Mouse (Mus musculus): Measurements from ENCODE around the gene Vamp8.

Gene Vamp8

DNA sequence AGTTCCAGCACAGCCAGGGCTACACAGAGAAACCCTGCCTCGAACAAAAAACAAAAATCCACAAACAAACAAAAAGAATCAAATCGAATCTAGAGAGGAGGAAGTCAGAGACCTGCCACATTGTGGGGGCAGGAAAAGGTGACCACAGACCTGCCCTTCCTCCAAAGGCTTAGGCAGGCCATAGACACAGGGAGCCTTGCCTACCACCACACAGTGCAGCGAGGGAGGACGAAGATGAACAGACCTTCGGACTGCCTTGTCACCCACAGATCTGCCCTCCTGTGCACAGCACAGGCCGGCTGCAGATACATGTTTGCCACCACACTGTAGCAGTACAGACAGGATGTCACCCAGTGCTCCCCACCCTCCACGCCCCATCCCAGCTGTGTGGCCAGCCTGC is 20.0 kb upstream of the Vamp8 start:
- in situ Hi-C loops (cut with MboI; ENCODE audit: low pct_unique_long_range_greater_than_20kb in 1 of 2, low sequenced_read_pairs in 2 of 2, unreplicated experiment in 1 of 2) = loop anchor here in 1 of 2 experiments (25.0 kb wide), 1 partner anchor 427 kb away; no protein-coding TSS in a partner anchor

DNA sequence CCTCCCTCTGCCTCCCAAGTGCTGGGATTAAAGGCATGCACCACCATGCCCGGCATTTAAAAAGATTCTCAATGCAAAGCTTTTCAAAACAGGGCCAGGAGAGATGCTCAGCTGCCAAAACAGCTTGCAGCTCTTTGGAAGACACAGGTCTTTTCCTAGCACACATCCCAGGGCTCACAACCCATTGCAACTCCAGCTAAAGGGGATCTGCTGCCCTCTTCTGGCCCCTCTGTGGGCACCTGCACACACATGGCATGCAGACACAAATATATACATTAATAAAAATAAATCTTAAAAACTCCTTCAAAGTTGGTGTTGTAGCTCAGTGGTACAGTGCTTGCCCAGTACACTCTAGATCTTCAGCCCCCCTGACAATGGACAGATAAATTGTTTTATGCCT is 19.5 kb upstream of the Vamp8 start:
- in situ Hi-C loops (cut with MboI; ENCODE audit: low pct_unique_long_range_greater_than_20kb in 1 of 2, low sequenced_read_pairs in 2 of 2, unreplicated experiment in 1 of 2) = loop anchor here in 1 of 2 experiments (25.0 kb wide), 1 partner anchor 427 kb away; no protein-coding TSS in a partner anchor

DNA sequence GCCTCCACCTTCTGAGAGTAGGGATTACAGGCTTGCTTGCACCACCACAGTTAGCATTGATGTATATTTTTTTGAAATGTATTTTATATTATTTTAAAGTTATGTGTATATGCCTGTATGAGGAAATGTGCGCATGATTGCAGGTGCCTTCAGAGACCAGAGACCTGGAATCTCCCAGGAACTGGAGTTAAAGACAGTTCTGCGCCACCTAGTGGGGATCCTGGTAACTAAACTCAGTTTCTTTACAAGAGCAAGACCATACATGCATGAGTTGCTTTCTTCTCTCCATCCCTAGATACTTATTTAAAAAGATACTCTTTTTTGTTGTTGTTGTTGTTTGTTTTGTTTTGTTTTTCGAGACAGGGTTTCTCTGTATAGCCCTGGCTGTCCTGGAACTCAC is 19.1 kb upstream of the Vamp8 start:
- in situ Hi-C loops (cut with MboI; ENCODE audit: low pct_unique_long_range_greater_than_20kb in 1 of 2, low sequenced_read_pairs in 2 of 2, unreplicated experiment in 1 of 2) = loop anchor here (5.0 to 25.0 kb wide), 2 partner anchors 127 to 428 kb away; no protein-coding TSS in a partner anchor

DNA sequence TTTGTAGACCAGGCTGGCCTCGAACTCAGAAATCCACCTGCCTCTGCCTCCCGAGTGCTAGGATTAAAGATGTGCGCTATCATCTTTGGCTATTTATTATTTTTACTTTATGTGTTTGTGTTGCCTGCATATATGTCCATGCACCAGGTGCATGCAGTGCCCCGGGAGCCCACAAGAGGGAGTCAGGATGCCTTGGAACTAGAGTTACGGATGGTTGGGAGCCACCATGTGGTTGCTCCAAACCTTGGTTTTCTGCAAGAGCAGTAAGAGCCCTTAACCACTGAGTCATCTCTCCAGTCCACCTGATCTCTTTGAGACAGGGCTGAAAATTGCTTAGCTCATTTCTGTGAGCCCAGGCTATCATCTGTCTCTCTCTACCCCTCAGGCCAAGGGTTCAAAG is 16.6 kb upstream of the Vamp8 start:
- in situ Hi-C loops (cut with MboI; ENCODE audit: low pct_unique_long_range_greater_than_20kb in 1 of 2, low sequenced_read_pairs in 2 of 2, unreplicated experiment in 1 of 2) = loop anchor here (5.0 to 25.0 kb wide), 2 partner anchors 125 to 430 kb away; no protein-coding TSS in a partner anchor

DNA sequence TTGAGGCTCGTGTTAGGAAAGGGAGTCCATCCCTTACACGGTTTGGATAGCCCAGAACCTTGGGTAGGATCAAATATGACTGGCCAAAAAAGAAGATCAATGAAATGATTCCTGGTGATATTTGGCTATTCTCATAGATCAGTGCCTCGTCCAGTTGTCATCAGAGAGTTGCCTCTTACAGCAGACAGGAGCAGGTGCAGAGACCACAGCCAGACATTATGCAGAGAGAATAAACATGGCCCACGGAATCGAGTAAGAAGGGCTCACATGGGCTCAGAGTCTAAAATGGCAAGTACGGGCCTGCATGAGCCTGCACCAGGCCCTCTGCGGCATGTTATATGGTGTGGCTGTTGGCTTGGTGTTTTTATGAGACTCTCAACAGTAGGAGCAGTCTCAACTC is 14.9 kb upstream of the Vamp8 start:
- in situ Hi-C loops (cut with MboI; ENCODE audit: low pct_unique_long_range_greater_than_20kb in 1 of 2, low sequenced_read_pairs in 2 of 2, unreplicated experiment in 1 of 2) = loop anchor here (5.0 to 25.0 kb wide), 2 partner anchors 123 to 432 kb away; no protein-coding TSS in a partner anchor

DNA sequence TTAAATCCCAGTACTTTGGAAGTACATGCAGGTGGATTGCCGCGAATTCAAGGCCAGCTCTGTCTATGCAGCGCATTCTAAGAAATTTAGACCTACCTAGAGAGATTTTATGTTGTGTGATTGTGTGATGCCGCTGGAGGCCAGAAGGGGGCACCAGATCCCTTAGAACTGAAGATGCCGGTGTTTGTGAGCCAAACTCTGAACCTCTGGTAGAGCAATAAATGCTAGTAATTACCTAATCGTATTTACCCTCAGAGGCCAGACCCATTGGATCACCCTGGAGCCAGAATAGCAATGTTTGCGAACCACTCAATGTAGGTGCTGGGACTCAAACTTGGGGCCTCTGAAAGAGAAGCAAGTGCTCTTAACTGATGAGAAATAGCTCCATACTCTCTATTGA is 11.4 kb upstream of the Vamp8 start:
- in situ Hi-C loops (cut with MboI; ENCODE audit: low pct_unique_long_range_greater_than_20kb in 1 of 2, low sequenced_read_pairs in 2 of 2, unreplicated experiment in 1 of 2) = loop anchor here in 1 of 2 experiments (25.0 kb wide), 1 partner anchor 435 kb away; no protein-coding TSS in a partner anchor

DNA sequence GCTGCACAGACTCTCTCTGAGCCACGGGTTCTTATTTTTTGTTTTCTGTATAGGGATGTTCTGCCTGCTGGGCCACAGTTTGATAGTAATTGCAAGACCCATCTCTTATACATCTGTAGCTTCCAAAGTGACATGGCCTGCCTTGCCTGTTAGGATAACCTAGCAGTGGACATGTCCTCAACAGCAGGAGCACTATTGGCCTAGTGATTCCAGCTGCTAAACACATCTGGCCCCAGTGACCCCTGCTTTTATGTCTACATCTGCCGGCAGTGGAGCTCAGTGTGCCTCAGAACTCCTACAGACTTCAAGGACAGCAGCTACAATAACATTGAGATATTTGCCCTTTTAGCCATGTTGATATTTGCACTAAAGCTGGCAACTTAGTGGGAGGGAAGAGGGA is 9.5 kb upstream of the Vamp8 start:
- in situ Hi-C loops (cut with MboI; ENCODE audit: low pct_unique_long_range_greater_than_20kb in 1 of 2, low sequenced_read_pairs in 2 of 2, unreplicated experiment in 1 of 2) = loop anchor here in 1 of 2 experiments (25.0 kb wide), 1 partner anchor 437 kb away; no protein-coding TSS in a partner anchor

DNA sequence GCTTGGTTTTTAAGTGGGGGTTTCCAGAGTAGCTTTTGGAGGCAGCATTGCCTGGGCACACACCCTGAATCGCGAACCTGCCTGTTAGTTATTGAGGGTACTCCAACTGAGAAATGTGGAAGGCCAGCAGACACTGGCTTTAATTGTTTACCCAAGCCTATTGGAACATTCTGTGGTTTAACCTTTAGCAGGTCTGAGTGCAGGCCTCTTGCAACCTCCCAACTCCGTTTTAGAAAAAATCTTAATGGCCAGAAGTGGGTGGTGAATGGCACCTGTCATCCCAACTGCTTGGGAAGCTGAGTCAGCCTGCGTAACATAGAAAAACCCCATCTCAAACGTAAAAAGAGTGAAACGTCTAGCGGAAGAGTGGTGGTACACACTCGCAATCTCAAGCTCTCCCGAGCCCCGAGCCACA is 6.3 kb upstream of the Vamp8 start:
- in situ Hi-C loops (cut with MboI; ENCODE audit: low pct_unique_long_range_greater_than_20kb in 1 of 2, low sequenced_read_pairs in 2 of 2, unreplicated experiment in 1 of 2) = no loop called here

DNA sequence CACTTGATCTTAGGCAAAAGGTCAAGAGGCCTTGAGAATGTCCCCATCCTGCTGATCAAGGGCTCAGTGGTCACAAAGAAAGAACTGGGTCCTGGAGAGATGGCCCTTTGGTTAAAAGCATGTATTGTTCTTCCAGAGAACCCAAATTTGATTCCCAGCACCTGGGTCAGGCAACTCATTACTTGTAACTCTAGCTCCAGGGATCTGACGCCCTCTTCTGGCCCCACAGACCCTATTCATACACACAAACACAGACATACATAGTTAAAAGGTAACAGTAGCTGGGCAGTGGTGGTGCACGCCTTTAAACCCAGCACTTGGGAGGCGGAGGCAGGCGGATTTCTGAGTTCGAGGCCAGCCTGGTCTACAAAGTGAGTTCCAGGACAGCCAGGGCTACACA is 1.8 kb upstream of the Vamp8 start:
- in situ Hi-C loops (cut with MboI; ENCODE audit: low pct_unique_long_range_greater_than_20kb in 1 of 2, low sequenced_read_pairs in 2 of 2, unreplicated experiment in 1 of 2) = no loop called here

DNA sequence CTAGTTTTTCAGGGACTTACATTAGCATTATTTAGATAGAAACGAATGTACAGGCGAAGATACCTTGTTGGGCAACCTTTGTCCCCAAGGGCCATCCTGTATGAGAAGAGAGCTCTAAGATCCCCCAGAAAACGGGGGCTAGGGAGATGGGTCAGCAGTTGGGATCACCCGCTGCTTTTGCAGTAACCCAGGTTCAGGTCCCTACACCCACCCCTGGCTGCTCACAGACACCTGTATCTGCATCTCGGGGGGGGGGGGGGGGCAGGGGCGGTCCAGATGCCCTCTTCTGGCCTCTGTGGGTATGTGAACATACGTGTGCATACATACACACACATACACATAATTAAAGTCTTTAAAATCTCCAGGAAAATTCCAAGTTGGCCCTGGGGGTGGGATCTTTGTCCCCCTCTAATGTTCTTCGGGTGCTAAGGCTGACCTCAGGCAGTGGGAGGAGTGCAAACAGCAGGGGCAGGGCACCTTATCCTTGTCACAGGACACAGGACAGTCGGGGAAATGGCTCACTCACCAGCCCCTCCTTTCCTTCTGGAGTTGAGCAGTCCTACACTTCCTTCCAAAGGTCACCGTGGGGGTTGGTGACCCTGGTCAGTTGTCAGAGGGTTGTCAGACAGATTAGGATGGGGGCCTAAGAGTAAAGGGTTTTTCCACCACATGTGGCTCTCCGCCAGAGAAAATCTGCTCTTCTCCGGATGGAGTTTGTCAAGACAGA is 455 bp upstream of the Vamp8 start:
- in situ Hi-C loops (cut with MboI; ENCODE audit: low pct_unique_long_range_greater_than_20kb in 1 of 2, low sequenced_read_pairs in 2 of 2, unreplicated experiment in 1 of 2) = no loop called here

DNA sequence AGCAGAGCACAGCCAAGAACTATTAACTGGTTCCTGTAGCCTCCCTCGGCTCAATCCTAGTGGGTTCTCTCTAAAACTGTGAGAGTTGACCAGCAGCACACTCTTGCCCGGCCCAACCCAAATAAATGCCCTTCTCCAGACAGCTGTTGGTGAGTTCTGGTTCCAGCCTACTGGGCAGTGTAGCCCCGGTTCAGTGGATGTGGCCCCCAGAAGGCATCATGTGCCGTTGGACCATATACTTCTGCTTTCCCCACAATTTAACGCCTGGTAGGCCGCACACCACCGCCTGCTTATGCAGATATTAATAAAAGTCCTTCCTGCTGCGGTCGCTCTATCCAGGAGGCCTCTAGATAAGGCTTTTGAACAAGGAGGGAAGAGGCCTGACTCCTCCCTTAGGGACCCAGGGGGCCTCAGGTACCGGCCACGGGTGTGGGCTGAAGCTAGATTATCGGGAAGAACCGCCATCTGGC is 997 bp downstream of the Vamp8 start:
- in situ Hi-C loops (cut with MboI; ENCODE audit: low pct_unique_long_range_greater_than_20kb in 1 of 2, low sequenced_read_pairs in 2 of 2, unreplicated experiment in 1 of 2) = loop anchor here in 1 of 2 experiments (5.0 kb wide), 1 partner anchor 207 kb away; no protein-coding TSS in a partner anchor

DNA sequence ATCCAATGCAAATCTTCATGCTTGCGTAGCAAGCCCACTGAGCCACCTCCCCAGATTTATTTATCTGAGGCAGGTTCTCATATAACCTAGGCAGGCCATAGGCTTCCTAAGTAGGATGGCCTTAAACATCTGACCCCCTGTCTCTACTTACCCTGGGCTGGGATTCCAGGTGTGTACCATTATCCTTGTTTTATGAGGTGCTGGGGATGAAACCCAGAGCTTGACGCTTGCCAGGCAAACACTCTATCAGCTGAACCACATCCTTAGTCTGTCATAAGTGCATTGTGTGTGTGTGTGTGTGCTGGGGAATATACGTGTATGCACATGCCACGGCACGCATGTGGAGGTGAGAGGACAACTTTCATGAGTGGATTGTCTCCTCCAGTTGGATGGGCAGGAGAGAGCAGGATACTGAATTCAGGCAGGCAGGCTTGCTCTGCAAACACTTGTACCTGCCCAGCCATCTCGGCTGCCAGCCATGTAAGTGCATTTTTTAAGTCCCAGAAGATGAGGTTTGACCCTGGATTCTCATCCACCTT is 1.6 kb downstream of the Vamp8 start:
- in situ Hi-C loops (cut with MboI; ENCODE audit: low pct_unique_long_range_greater_than_20kb in 1 of 2, low sequenced_read_pairs in 2 of 2, unreplicated experiment in 1 of 2) = loop anchor here in 1 of 2 experiments (5.0 kb wide), 1 partner anchor 207 kb away; no protein-coding TSS in a partner anchor

DNA sequence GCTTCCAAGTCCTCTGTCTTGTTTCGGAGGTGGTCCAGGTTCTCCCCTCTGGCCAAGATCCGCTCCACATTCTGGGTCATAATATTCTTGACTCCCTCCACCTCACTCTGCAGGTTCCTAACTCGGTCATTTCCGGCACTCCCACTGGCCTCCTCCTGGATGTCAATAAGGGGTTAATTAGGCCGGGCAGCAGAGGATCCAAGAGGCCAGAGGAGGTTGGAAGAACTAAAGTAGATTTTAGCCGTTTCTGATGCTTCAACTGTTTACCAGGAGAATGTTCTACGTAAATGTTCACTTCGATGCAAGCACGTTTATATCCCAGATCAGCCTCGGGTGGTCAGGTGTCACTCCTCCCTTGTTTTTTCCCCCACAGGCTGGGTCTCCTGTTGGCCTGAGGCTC is 2.2 kb downstream of the Vamp8 start:
- in situ Hi-C loops (cut with MboI; ENCODE audit: low pct_unique_long_range_greater_than_20kb in 1 of 2, low sequenced_read_pairs in 2 of 2, unreplicated experiment in 1 of 2) = loop anchor here in 1 of 2 experiments (5.0 kb wide), 1 partner anchor 206 kb away; no protein-coding TSS in a partner anchor

DNA sequence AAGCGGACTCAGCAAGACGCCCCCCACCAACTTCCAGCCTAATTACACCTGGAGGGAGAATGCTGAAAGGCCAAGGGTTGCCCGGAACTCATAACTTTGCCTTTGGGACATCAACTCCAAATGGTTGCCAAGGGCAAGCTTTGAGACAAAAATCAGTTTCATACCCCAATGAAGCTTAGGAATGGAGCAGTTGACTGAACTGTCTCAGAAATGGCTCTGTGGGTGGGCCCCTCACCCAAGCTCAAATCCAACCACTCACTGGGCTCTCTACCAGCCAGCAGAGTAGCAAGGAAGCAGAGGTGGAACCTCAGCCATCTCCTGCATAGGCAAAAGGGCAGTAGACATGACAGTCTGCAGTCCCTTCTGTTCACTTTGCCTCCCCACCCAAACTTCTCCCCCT is 2.7 kb downstream of the Vamp8 start:
- in situ Hi-C loops (cut with MboI; ENCODE audit: low pct_unique_long_range_greater_than_20kb in 1 of 2, low sequenced_read_pairs in 2 of 2, unreplicated experiment in 1 of 2) = loop anchor here in 1 of 2 experiments (5.0 kb wide), 1 partner anchor 206 kb away; no protein-coding TSS in a partner anchor

DNA sequence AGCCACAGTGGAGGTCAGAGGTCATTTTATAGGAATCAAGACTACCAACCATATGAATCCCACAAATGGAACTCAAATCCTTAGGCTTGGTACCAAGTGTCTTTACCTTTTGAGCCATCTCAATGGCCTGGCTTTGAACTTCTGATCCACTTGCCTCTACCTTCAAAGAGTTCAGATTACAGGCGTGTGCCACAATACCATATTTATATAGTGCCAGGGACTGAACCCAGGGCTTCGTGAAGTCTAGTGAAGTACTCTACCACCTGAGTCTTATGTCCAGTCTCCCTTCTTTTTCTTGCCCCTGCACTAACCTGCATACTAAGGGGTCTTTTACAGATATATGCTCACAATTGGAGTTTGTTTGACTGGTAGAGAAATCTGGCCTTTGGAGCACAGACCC is 3.9 kb downstream of the Vamp8 start:
- in situ Hi-C loops (cut with MboI; ENCODE audit: low pct_unique_long_range_greater_than_20kb in 1 of 2, low sequenced_read_pairs in 2 of 2, unreplicated experiment in 1 of 2) = loop anchor here in 1 of 2 experiments (5.0 kb wide), 1 partner anchor 204 kb away; no protein-coding TSS in a partner anchor

DNA sequence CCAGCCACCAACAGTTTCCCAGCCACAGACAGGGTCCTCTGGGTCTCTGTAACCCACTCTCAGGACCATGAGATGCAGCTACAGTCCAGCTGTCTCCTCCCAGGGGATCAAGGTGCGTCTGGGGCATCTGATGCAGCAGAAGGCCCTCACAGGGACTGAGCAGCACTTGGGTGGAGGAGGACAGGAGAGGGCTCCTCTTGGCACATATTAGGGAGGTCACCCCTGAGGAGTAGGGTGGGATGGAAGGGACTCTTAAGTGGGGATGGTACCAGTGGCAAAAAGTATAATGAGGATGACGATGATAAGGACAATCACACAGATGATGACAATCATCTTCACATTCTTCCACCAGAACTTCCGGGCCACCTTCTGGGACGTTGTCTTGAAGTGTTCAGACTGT is 5.2 kb downstream of the Vamp8 start:
- in situ Hi-C loops (cut with MboI; ENCODE audit: low pct_unique_long_range_greater_than_20kb in 1 of 2, low sequenced_read_pairs in 2 of 2, unreplicated experiment in 1 of 2) = loop anchor here in 1 of 2 experiments (5.0 kb wide), 1 partner anchor 203 kb away; no protein-coding TSS in a partner anchor

DNA sequence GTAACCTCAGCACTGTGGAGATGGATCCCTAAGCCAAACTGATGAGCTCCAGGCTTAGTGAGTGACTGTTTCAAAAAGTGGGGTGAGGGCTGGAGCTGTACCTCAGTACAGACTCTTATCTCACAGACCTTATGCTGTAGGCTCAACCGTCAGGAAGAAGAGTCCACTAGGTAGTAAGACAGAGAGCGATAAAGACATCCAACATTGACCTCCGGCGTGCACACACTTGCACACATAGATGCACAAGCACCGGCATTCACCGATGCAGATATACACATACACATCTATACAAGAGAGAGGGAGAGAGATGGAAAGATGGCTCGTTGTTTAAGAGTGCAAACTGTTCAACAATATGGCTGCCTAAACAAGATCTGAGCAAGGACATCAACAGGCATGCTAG is 6.6 kb downstream of the Vamp8 start:
- in situ Hi-C loops (cut with MboI; ENCODE audit: low pct_unique_long_range_greater_than_20kb in 1 of 2, low sequenced_read_pairs in 2 of 2, unreplicated experiment in 1 of 2) = no loop called here

DNA sequence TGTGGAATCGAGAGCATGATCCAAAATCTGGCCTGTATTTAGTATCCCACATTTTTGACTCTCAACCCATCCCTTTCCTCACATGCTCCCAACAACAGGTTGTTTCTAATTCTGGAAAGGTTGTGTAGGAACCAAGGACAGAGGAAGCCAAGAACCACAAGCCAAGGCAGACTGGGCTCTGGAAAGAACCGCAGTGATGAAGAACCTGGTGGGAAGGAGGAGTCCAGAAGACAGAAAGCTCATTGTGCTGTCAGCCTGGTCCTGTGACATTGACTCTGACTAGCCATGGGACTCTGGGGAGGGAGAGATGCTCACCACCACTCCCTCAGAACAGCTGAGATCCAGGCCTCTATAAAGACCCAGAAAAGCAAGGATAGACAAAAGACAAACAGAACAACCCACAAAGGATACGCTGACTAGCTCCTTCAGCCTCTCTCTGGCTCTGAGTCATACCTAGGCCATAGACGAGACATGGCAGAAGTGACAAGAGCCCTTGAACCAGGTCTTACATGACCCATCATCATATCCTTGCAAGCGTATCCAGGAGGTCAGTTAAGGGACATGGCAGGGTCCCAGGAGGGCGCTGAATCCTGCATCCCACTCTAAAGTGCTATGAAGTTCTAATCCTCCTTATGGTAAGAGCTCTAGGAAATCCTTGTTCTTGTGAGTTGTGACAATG is 7.2 kb downstream of the Vamp8 start:
- in situ Hi-C loops (cut with MboI; ENCODE audit: low pct_unique_long_range_greater_than_20kb in 1 of 2, low sequenced_read_pairs in 2 of 2, unreplicated experiment in 1 of 2) = no loop called here

DNA sequence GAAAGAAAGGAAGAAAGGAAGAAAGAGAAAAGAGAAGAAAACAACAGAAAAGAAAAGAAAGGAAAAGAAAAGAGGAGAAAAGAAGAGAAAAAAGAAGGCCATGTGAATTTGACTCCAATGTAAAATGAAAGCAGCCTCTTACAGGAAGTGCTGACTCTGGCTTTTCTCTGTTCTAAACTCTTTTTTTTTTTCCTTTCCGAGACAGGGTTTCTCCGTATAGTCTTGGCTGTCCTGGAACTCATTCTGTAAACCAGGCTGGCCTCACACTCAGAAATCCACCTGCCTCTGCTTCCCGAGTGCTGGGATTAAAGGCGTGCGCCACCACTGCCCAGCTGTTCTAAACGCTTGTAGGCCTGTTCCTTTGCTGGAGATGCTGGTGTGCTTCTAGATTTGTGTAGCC is 8.0 kb downstream of the Vamp8 start:
- in situ Hi-C loops (cut with MboI; ENCODE audit: low pct_unique_long_range_greater_than_20kb in 1 of 2, low sequenced_read_pairs in 2 of 2, unreplicated experiment in 1 of 2) = no loop called here
